Mouse (Mus musculus) left cerebral cortex, adult 2 months (tissue): ENCODE measurements around the gene Supt6. TPM values are rescaled to one million over a fixed set of nuclear protein-coding genes. Genes with fewer than 3 reads are reported as not detected.

Experiments
- DNase-seq, 2 experiments: peaks; one replicate each; pipeline ENCODE4 v3.0.0; 2021 to 2022; ENCODE audit warnings: low spot score in 2 of 2, mixed read lengths in 1 of 2; ENCODE audit errors: extremely low spot score in 1 of 2
- H3K27ac ChIP-seq: fragments of 200-600 bp; 2 replicates; pipeline ENCODE4 v1.8.1; 2022
- H3K4me3 ChIP-seq: fragments of 200-600 bp; 2 replicates; pipeline ENCODE4 v1.8.1; 2022
- CTCF ChIP-seq: fragments of 200-600 bp; IDR thresholded peaks from 2 replicates; pipeline ENCODE4 v1.8.1; 2022; ENCODE audit warnings: antibody characterized with exemption, mild to moderate bottlenecking, moderate library complexity
- intact Hi-C: fragments of 180-260 bp; cut with DNase I; formaldehyde crosslinking; loops from one replicate; pipeline ENCODE4 v1.15.1; 2025
- total RNA-seq, 2 experiments: library from RNA; stranded (reverse); gene quantifications; 2 replicates each; pipeline ENCODE4 v1.2.3; 2021

The Supt6 gene
- total RNA-seq, 2 experiments from 2014 or later: 100 to 107 TPM

DNA sequence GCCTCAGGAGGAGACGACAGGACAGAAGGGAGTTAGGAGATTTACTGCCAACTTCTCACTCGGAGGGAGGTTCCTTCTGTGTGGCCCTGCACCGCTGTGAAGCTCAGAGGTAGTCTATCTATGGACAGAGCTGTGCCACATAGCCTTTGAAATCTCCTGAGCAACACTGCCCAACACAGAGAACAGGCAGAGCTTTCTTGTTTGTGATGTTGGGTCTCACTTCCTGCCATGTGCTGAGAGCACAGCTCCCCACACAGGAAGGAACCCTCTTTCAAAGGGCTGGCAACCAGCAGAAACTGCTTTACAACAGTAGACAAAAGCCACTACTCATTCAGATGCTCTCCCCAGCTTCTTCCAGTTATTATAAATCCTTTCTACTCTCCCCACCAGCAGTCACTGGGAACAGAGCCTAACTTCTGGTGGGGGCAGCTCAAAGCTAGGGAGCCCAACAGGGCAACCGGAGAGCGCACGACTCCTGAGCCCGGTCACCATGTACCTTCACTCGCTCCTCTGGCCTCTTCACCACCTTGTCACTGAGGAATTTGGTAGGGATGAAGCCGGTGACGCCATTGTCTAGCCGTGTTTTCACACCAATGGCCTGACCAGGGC, 30.0 kb downstream of the Supt6 start:
- no peak overlapping the region for H3K4me3 ChIP-seq
- TF ChIP-seq CTCF: no peak
- H3K27ac ChIP-seq: peak overlapping the region; percentile 47
- intact Hi-C loops: no loop called here
- DNase-seq: no peak

DNA sequence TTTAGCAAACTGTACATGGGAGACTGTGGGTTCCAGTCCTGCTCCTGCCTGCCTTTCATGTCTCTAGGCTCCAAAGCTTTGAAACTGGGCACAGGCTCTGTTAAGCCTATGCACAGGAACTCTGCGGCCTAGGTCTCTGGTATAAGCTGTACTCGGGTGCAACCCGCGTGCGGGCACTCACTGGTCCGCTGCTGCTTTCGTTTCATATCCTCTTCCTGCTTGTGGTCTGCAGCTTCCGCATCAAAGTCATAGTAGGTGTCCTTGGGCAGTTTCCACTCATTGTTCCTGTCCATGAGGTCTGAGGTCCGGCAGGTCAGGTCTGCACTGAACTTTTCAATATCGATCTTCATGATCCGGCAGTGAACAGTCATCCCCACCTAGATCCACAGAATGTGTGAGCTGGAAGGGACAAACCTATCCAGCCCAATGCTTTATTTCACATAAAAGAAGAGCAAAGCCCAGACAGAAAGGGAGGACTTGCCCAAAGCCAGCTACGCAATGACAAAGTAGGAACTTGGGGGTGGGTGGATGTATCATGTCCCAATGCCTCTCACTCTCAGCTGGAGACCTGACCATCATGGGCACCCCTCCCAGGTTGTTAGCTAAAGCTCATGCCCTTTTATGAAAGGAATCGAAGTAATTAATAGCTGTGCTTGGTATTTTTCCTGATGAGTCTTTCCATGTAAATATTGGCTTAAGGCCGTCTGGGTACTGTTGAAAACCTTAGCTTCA, 32.5 kb downstream of the Supt6 start:
- DNase-seq: no peak
- Histone ChIP-seq H3K4me3 (no peak overlapping the region), H3K27ac (no peak overlapping the region)
- intact Hi-C loops: no loop called here
- no peak for TF ChIP-seq CTCF

DNA sequence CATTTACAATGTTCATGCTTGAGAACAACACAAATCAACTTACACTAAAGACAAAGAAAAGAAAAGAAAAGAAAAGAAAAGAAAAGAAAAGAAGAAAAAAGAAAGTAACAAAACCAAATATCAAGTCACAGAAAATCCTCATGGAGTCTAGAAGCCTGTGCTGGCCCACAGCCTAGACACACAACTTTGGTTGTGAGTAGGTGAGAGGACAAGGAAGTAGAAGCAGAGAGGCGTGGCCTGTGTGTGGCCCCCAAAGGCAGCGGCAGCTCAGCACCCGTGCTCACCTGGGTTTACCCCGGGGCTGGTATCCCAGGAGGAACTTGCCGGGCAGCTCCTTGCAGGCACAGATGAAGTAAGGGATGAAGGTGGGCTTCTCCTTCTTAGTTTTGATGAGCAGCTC, 34.3 kb downstream of the Supt6 start:
- TF ChIP-seq CTCF: no peak

DNA sequence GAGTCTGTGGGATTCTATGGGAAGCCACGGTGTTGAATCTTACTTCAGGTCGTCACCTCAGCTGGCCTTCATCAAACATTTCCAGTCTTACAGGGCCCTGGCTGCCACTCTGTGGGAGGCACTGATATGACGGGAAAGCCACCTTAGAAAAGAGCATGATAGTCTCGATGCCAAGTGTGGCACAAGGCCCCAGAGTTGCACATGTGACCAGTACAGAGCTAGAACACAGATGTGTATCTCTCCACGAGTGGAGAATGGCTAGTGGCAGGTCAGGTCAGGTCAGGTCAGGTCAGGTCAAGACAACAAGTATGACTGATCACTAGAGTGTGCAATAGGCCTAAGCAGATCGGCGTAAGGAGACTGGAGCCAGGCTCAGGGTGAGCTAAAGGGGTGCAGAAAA, 35.2 kb downstream of the Supt6 start:
- intact Hi-C loops: no loop called here
- TF ChIP-seq CTCF: no peak
- Histone ChIP-seq H3K4me3 (no peak overlapping the region), H3K27ac (no peak overlapping the region)
- no peak for DNase-seq

More for the DNA sequence above, 34.3 kb downstream of the Supt6 start:
- H3K27ac ChIP-seq: no peak overlapping the region
- DNase-seq: no peak
- intact Hi-C loops: no loop called here
- no peak overlapping the region for H3K4me3 ChIP-seq

DNA sequence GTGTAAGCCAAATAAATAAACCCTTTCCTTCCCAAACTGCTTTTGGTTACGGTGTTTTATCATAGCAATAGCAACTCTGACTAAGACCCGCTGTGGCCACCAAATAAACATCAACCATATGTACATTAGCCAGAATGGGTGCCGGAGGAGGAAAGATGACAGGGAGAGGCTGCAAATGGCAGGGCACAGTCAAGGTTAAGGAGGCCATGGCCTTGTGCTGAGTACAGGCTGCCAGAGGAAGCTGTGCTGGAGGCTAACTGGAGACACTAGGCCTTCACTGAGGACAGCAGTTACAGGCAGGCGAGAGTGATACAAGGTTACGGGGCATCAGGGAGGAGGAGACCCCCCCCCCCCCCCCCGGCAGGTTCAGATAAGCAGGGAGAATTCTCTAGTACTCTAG, 35.9 kb downstream of the Supt6 start:
- no peak overlapping the region for H3K4me3 ChIP-seq
- no peak for DNase-seq
- intact Hi-C loops: no loop called here
- no peak for TF ChIP-seq CTCF
- no peak overlapping the region for H3K27ac ChIP-seq

DNA sequence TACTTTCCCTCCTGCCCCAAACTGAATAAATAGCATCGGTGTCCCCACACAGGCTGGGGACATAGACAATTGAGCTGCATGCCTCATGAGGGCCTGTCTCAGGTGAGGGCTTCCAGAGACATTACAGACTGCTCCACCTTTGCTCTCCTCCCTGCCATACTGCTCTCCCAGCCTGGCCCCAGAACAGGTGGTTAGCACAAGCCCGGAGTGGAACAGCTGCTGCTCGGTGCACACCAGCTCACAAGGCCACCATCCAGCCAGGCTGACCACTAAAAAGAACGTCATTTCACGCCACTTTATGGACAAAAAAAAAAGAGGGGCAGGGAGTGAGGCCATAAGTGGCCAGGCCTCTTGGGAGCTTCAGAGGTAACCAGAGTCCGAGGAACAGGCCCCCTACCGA, 38.6 kb downstream of the Supt6 start:
- no peak overlapping the region for H3K27ac ChIP-seq
- no peak for TF ChIP-seq CTCF
- DNase-seq: no peak
- intact Hi-C loops: no loop called here
- H3K4me3 ChIP-seq: no peak overlapping the region

DNA sequence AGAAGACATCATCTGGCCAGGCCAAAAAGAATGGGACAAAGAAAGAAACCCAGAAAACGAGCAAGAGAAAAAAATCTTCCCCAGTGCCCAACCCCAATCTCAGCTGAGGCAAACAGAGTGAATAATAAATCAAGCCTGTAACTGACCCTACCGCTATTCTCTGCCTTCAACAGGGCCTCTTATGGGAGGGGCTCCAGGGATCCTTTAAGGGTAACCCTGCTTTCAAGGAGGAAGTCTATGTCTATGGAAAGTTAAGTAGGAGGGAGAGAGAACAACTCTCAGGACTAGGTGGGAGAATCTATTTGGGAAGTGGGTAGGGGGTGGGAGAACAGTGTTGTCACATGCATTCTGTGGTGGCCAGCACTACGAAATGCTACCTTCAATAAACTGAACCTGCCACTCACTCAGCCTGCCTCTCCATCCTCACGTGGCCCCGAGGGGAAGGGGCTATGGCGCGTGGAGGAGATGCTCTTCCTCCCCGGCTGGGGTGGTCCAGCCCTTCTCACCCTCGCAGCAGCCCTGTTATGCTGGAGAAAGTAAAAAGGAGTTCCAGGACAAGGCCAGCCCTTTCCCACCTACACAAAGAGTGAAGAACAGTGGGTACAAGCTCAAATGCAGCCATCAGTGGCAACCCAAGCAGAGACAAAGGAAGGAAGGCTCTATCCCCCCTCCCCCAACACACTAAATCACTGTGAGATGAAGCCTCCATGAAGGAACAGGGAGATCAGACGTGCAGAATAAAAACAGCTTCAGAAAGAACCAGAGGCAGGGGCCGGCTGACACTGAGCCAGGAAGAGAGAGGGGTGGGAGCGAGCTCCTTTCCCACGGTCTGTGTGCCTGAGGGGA, 40.2 kb downstream of the Supt6 start:
- intact Hi-C loops: no loop called here

DNA sequence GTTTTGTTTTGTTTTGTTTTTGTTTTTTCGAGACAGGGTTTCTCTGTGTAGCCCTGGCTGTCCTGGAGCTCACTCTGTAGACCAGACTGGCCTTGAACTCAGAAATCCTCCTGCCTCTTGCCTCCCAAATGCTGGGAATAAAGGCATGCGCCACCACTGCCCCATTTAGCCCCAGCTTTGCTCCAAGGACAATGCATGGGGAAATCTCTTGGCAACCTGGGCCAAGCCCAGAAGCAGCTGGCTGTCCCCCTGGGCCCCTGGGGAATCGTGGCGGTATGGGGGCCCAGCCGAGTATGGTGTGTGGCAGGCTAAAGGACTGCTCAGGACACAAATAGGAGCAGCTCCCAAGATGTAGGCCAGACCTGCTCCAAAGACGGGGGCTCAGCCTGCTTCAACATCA, 41.5 kb downstream of the Supt6 start:
- intact Hi-C loops: no loop called here
- Histone ChIP-seq H3K4me3 (no peak overlapping the region), H3K27ac (no peak overlapping the region)

More for the DNA sequence above, 40.2 kb downstream of the Supt6 start:
- H3K27ac ChIP-seq: peak overlapping the region; percentile 44
- no peak for TF ChIP-seq CTCF
- H3K4me3 ChIP-seq: no peak overlapping the region
- DNase-seq: no peak

DNA sequence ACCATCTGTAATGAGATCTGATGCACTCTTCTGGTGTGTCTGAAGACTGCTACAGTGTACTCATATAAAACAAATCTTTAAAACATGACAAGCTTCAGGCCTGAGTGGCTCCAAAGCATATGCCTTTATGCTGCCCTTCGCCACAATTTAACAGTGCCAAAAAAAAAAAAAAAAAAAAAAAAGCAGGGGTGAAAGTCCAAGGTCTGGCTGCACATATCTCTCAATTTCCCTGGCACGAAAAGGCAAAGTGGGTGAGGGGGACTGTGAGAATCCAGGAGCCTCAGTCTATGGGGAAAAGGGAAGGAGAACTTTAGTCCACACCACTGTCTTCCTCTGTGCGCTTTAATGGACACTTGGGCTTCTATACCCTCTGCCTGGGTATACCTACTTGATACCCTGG, 43.4 kb downstream of the Supt6 start:
- intact Hi-C loops: no loop called here
- no peak for DNase-seq
- Histone ChIP-seq H3K27ac (no peak overlapping the region), H3K4me3 (no peak overlapping the region)
- TF ChIP-seq CTCF: no peak

More for the DNA sequence above, 41.5 kb downstream of the Supt6 start:
- TF ChIP-seq CTCF: no peak
- DNase-seq: no peak

DNA sequence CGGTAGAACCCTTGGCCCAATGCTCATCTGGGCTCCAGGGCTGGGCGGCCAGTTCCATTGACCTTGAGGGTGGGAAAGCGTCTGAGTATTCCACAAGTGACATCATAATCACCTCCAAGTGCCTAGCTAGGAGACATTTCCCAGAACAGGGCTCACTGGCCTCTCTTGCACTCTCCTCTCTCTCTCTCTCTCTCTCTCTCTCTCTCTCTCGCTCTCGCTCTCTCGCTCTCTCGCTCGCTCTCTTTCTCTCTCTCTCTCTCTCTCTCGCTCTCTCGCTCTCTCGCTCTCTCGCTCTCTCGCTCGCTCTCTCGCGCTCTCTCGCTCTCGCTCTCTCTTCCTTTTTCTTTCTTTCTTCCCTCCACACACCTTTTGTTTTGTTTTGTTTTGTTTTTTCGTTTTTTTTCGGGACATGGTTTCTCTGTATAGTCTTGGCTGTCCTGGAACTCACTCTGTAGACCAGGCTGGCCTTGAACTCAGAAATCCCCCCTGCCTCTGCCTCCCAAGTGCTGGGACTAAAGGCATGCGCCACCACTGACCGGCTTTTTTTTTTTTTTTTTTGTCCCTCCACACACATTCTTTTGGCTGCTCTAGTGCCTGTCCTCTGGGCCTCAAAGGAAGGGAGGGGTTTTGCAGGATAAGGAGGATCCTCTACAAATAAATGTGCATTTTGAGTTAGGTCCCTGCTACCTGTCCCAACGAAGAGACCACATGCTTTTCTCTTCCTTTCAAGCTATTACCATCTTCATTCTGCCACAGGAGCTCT, 50.5 kb downstream of the Supt6 start:
- Histone ChIP-seq H3K27ac (no peak overlapping the region), H3K4me3 (peak overlapping the region; percentile 41)
- no peak for DNase-seq
- intact Hi-C loops: no loop called here
- TF ChIP-seq CTCF: no peak

DNA sequence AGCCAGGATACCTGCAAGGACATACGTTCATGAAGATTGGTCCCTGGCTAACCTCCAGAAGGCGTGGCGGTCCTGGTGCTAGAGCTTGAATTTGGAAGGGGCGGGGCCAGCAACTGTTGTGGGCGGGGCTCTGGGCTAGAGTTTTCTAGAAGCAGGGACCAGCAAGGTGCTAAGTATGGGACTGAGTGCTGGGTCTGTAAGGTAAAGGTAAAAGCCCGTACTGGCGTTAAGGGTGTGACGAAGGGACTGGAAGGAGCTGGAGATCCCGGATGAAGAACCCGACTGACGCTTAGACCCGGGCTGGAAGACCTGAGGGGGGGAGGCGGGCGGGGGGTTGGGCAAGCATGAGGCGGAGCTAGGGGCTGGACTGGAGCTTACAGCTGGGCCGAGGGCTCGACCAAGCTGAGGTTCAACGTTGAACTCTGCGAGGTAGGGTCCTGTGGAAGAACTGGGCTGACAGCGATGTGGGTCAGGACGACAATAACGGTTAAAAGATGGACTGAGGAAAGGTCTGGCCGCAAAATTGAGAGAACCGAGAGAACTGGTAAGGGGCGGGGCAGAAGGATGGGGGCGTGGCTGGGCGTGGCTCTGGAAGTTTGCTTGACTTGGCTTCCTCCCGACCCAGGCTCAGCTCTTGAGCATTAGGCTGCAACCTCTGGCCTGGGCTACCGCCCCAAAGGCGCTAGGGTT, 51.2 kb downstream of the Supt6 start:
- intact Hi-C loops: no loop called here
- TF ChIP-seq CTCF: no peak
- H3K4me3 ChIP-seq: peak overlapping the region; percentile 41
- no peak for DNase-seq
- H3K27ac ChIP-seq: no peak overlapping the region
